Mouse (Mus musculus) CH12.LX (cell line): ENCODE data around the gene Hspa1l.

ENCODE experiments used
- CTCF ChIP-seq, 2 experiments: IDR thresholded peaks in 1 of 2; conservative IDR thresholded peaks in 1 of 2; 2 replicates each; pipeline ENCODE4 v1.5.1; 2011 to 2012; ENCODE audit warnings: low read depth in 2 of 2, low read length in 2 of 2, improper control_type of control experiment in 1 of 2, inconsistent platforms in 1 of 2, mild to moderate bottlenecking in 1 of 2, moderate library complexity in 1 of 2
- MAZ ChIP-seq: IDR thresholded peaks from 2 replicates; pipeline ENCODE4 v1.6.1; 2012; ENCODE audit warnings: low read depth, mild to moderate bottlenecking, inconsistent platforms, low read length, improper control_type of control experiment, moderate library complexity
- SIN3A ChIP-seq: IDR thresholded peaks from 2 replicates; pipeline ENCODE4 v1.6.1; 2012; ENCODE audit warnings: low read length, improper control_type of control experiment, inconsistent platforms
- UBTF ChIP-seq: IDR thresholded peaks from 2 replicates; pipeline ENCODE4 v1.6.1; 2012; ENCODE audit warnings: low read depth, mild to moderate bottlenecking, inconsistent platforms, low read length, improper control_type of control experiment, moderate library complexity

- no peak for TF ChIP-seq SIN3A
- no peak for TF ChIP-seq CTCF (conservative IDR thresholded peaks at IDR 0.05 in 1 of 2, IDR thresholded peaks at IDR 0.05 in 1 of 2; ENCODE audit: low read depth in 2 of 2, low read length in 2 of 2)
- TF ChIP-seq MAZ, result no peak
- no peak for TF ChIP-seq UBTF
Observed at GRCm38 (mm10) chr17:34962125-34962524, 10.4 kb upstream of the Hspa1l start.
